Mouse (Mus musculus) gastrocnemius, adult 18-20 months (tissue): ENCODE data around the gene Jaml. TPM values are rescaled to one million over a fixed set of nuclear protein-coding genes. Genes with fewer than 3 reads are reported as not detected.

Source experiments
- DNase-seq: peaks from one replicate; pipeline ENCODE4 v3.0.0; 2021; ENCODE audit warnings: low spot score
- total RNA-seq, 2 experiments: library from RNA; stranded (reverse); gene quantifications; 2 replicates each; pipeline ENCODE4 v1.2.3; 2021

Jaml gene
- total RNA-seq, 2 experiments from 2014 or later = 0.14 to 0.40 TPM

DNA sequence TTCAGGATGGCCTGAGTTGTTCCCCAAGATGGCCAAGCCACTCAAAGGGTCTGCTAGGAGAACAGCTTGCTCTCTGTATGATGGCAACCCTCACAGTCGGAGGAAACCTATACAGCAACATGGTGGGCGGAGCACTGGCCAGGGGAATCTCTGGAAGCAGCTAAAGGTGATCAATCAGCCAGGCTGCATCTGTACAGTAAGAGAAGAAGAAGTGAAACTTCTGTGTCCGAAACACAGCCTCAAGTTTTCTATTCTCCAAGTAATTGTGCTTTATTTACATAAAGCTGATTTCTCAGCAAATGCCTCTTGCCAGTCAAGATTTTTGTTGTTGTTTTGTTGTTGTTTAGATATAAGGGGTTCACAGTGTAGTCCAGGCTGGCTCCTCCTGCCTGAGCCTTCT, 1.1 kb upstream of the Jaml start:
- no peak for DNase-seq

DNA sequence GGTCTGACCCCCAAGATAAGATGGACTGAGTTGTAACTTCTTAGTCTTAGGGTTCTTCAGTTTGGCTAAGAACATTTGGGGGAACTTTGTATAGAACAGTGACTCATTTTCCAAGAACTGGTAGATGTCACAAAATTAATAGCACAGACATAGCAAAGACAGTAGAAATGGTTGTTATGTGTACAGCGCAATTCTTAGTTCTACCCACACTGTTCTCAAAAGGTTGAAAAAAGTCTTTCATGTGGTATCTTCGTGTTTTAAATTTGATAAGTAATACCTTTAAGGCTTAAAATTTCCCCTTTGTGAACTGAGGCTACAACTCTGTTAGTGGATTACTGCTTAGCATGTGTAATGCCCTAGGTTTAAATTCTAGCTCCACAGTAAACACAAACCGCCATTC, 4.1 kb downstream of the Jaml start:
- no peak for DNase-seq

DNA sequence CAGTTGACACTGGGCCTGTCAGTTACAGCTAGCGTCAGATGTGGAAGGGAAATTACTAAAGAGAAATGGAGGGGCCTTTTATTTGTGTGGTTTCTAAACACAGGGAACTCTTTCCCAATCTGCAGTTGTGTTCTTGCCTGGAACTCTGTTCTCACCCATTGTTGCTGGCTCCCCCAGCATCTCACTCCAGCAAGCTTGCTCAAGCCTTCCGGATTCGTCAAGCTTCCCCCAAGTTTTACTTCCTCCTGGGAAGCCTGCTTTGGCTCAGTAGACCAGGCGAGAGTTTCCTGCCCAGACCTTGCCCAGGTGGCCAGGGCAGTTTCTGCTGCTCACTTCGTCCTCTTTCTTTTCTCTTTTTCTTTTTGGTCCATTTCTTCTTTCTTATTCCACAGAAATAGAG, 5.6 kb downstream of the Jaml start:
- DNase-seq = no peak

DNA sequence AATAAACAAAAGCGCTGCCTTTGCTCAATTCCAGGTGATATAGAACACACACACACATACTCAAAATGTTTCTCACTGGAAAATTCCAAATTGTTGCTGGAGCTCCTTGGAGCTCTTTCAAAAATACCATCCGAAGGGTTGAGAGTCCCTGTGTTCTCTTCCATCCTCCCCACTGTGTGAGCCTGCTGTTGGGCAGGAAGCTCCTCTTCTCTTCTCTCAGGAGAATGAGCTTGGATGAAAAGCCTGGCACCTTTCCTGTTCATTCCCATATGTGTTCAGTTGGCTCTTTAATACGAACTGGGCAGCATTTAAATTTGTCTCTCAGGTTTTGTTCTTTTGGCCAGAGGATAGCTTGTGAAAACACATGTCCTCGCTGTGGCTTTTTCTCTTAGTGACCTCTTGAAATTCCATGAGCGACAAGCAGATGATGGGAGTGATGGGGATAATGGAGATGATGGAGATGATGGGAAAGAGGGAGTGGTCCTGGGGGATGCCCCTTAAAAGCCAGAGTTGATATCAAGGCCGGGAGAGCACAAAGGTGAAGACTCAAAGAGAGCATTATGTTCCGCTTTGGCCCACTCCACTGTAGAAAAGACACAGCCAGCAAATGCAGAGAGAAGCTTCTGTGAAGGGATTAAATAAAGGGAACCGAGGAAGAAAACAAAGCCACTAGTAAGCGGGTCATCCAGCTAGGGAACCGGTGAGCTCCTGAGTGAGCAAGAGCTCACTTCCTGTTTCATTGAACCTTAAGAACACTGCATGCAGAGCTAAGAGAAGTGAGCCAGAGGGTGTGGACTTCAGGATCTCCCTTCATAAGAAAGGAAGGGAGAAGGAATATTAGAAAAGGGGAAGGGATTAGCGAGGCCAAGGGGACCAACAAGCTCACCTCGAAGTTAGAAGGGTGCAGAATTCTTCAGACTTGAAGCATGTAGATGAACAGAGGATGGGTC, 7.0 kb downstream of the Jaml start:
- DNase-seq = no peak

DNA sequence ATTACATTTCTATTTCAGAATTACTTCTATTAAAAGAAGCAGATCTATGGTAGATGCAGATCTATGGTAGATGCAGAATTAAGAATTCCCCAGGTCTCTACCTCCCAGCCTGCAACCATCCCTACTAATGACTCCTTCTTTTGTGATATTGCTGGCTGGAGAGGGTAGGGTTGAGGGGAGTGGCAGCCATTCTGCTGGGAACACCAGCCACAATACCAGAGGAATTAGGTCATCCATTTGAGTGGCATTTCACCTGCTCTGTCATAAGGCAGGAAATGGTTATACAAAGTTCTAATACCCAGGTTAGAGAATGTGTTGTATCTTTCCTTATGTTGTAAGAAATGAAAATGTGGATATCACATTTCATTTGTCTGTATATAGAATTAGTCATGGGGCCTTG, 9.1 kb downstream of the Jaml start:
- no peak for DNase-seq

DNA sequence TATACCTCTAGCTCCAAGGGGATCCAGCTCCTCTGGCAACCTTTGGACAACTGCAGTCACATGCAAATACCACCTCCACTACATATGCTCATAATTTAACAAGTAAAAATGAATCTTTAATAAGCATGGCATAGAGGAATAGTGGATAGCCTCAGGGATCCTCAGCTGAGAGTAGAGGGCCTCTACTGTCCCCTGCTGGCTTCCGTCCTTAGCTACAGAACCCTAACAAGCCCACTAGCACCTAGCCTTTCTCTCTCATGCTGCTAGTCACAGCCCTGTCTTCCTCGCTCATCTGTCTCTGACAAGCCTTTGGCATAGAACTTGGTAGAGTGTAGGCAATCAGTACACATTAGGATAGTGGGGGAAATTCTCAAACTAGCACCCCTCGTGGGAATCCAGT, 11.8 kb downstream of the Jaml start:
- DNase-seq = no peak

DNA sequence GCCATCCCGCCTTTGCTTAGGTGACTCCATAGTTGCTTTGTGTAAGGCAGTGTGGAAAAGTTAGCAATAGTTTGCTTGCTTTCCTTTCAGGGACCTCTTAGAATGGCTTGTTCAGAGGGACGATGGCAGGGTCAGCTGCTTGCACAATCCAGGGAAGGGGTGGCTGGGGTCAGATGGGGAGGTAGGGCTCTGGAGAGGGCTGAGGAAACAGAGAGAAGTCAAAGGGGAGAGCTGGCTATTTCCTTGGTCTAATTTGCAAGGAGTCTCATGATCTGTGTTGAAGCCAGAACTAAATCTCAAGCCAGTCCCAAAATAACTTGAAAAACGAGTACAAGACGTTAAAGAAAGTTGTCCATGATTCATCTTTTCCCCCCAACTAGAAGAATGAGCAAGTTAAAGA, 13.7 kb downstream of the Jaml start:
- peak; percentile 17 for DNase-seq

DNA sequence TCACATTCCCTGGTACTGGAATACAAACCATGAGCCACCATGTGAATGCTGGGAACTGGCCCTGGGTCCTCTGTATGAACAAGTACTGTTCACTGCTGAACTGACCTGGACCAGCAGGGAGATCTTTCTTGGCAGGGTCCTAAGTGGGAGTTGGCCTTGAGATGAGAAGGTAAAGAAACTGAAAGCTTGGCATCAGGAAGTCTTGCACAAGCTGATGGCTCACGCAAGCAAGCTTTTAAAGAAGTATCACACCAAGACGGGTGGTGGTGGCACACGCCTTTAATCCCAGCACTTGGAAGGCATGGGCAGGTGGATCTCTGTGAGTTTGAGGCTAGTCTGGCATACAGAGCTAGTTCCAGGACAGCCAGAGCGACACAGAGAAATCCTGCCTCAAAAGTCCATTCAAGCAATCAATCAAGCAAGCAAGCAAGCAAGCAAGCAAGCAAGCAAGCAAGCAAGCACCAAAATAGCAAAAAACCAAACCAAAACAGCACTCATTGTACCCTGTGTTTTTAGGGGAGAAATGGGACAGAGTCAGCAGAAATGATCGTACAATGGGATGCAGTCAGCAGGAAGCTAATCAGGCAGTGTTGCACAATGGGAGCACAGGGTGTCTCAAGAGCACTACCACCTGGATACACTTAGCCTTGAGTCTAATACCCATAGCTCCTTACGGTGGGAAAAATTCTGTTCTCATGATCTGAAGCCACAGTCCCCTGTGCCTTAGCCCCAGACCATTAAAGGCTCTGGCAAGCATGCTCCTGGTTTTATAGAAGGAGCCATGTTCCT, 16.4 kb downstream of the Jaml start:
- DNase-seq = no peak

DNA sequence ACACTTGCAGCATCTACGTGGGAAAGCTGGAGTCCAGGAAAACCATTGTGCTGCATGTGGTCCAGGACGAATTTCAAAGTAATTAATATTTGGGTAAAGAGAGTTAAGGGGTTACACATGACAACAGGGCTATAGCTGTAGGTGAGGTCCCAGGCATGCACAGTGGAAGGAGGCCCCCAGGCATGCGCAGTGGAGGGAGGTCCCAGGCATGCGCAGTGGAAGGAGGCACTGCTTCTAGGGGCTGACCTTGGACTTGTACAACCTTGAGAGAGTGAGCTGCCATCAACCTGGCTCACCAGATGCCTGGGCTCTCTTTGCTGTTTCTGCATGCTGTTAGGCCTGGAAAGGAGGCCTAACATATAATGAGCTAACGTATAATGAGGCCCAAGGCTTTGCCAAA, 18.9 kb downstream of the Jaml start:
- DNase-seq = no peak

DNA sequence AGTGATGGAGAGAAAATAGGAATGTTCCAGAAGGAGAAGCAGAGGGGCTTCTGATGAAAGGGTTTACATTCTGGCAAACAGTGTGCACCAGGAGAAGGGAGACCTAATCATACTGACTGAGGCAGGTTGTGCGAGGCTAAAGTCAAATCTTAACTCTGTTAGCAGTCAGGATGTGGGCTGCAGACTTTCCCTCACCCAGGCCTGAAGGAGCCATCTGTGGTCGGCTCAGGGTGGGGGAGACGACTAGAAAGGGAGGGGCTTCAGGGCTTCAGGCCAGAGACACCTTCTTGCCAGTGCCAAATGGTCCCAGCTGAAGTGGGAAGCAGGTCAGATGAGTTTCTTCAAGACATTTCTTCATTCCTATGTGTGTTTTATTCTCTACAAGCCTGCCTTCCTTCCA, 19.4 kb downstream of the Jaml start:
- no peak for DNase-seq

DNA sequence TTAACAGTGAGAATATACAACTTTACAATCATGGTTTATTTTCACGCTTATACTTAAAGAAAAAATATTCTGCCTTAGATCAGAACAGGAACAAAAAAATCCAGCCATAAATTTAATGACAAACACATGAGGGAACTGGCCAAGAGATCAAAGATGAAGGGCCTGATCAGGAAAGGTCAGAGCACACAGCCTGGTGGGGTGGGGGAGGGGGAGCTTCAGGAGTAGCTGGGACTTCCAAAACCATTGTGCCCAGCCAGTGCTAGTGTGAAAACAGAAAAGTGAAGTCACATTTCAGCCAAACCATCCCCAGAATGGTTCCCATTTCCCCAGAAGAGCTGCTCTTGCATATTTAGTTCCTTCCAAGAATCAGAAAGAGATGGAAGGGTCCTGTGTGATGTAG, 23.5 kb downstream of the Jaml start:
- DNase-seq = no peak

DNA sequence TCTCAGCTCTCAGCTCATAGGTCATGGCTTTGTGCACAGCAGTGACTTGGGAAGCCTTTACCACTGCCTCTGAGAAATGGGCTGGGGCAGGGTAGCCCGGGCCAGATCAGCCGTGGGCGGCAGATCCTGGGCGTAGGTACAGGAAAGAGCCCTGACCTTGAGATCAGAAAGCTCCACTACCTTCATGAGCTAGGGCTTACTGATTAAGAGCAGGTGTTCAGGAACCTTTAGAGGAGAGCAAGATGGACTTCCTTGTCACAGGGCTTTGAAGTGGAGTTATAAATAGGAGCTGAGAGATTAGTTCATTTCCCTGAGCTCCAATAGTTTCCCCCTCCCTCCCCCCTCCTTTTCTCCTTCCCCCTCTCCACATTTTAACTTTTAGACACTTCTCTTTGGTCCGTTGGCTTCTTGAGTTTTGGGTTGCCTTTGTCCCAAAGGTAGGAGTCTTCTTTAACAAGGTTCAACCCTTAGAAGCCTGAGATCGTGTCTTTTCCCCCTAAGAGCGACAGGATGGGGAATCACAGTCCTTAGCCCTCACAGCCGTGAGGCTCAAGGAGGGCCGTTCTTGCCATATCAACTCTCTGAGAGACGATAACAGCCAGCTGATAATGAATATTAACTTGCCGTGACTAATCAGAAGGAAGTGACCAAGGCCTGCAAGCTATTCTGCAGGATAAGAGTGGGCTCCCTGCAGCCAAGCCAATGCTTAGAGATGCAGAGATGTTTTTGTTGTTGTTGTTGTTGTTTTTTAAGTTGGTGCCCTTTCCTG, 24.4 kb downstream of the Jaml start:
- no peak for DNase-seq

DNA sequence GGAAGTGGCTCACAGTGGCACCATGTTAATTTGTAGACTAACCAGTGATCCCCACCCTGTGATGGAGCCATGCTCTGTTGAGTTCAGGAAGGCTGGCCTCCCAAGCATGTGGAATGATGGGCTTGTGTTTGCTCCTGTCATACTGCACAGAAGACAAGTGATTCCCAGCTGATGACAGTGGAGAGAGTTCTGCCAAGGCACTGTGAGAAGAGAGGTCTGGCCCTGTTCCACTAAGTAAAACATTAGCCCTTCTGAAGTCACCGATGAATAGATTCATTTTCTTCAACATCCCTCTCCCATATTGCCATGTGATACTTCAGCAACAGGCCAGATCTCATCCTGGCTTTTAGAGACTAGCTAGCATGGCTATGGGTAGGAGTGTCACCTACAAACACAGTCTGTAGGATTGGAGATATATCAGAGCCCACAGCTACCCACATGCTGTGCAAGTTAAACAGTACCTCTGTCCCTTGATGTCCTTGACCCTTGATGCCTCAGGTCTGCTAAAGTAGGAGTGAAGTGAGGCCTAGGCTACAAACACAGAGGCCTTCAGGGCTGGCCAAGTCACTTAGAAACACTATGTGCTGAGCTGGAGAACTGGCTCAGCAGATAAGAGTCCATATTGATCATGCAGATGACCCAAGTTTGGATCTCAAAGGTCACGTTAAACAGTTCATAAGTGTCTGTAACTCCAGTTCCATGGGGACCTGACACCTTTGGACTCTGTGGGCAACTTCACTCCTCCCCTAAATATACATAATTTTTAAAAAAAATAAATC, 26.8 kb downstream of the Jaml start:
- DNase-seq = no peak

DNA sequence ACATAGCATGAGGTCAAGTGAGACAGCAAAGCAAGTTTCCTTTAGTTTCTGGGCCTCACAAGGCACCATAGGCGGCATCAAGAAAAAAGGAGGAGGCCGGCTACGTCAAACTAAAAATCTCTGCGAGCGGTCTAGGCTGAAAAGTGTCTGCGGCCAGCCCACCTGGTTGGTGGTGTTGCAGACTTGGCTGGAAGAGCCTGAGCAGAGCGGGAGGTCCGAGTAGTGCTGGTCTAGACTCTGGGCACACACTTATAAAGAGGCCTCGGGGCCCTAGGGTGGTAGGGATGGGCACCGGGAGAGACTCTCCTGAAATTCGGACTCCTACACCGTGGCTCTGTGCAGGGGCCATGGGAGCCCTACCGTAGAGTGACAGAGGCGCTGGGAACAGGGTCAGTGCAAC, 36.7 kb downstream of the Jaml start:
- DNase-seq = no peak

DNA sequence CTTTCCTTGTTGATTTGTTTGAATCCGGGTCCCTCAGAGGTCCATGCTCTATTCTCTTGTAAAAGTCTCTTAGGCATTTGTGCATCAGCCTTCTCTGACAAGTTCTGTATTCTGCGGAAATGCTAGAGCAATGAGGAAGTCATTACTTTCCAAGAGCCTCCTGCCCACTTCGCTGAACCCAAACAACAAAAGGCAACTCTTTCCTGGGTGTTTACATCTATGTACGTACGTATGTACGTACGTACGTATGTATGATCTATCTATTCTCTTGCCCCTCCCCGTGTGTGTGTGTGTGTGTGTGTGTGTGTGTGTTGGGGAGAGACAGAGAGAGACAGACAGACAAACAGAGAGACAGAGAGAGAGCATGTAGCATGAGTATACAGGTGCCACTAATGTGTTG, 37.8 kb downstream of the Jaml start:
- DNase-seq = no peak

DNA sequence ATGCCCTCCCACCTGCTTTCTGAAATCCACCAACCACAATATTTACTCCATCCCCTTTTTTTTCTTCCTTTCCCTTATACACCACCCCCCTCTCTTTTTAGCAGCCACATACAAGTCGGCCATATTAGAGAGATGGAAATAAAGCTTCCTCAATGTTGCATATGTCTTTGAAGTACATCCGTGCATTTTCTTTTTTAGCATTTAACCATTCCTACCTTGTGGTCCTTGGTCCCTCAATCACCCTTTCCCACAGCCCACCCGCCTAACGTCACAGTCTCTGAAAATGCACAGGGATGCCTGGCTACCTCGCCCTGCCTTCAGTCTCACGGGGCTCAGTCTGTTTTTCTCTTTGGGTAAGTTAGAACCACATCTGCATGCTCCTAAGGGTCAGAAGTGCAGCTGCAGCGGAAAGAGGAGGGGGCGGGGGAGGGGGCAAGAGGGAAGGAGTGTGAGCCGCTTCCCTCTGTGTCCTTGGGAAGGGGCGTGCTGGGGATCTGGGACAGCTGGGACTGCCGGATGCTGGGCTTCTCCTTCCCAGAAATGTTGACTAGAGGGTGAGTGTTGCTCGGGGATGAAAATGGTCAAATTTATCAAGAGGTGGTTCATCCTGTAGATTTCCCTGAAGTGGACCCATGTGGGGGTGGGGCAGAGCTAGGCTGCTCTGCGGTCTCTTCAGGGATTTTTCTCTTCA, 38.9 kb downstream of the Jaml start, which contains the start of gene Scn2b:
Gene Scn2b (plus strand): TSS at position 42 of the 691 bp plus-strand sequence.
- no peak for DNase-seq

DNA sequence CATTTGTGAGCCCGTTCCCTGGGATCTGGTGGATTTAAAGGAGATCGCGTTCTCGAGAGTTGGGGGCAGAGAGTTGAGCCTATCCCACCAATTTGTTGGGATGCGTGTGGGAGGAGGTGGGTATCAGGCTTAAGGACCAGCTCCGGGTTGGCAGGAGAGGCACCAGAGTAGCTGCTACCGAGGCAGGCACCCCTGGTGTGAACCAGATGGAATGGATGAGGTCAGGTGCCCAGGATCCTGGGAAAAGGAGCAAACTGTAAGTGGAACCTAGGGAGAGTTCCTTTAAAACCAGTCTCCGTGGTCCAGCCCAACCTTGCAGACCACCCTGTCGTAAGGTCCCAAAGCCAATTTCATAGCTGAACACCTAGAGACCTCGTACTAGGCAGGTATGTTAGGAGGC, 39.6 kb downstream of the Jaml start:
- no peak for DNase-seq

DNA sequence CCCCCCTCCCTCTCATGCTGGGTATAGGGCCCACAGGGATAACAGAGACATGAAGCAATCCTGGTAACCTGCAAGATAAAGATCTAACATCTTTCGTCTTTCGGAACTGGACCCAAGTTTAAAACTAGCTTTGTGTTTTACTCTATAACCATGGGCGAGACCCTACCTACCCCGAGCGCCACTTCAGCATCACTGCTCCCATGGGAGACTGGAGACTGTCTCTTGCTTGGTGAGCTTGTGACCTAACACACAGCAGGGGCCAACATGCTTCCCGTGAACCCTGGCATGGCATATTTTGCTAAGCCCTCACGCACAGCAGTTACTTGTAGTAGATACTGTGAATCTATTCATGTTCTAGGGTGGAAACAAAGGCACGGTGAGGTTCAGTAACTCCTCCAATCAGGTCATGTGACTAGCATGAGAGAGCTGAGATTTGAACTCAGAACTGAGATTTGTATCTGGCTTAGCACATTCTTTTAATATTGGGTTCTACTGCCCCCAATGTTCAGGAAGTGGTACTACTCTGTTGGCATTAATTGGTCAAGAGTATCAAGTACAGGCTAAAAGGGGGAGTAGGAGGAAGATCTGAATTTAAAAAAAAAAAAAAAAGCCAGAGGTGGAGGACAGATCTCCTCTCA, 40.5 kb downstream of the Jaml start:
- no peak for DNase-seq

DNA sequence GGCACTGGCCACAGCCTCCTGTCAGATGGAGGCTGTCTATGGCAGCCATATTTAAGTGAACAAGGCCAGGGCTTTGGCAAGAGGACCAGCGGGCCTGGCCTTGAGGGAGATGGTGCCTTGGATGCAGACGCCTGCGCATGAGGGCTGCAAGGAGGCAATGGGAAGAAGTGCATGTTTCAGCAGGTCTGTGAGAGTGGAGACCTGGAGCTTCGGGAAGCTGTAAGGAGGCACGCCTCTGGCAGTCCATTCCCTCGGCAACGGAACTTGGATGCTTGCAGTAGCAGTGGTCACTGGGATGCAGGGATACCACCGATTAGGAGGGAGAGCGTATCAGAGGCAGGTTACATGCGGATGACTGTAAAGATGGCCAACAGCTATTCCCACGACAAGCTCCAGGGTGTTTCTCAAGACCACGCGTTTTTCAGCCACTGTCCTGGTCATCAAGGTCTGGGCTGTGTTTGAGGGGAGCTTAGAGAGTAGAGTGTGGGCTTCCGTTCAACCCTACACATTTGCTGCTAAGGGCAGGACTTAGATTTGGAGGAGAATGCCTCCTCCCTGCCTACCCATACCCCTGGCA, 41.1 kb downstream of the Jaml start:
- DNase-seq = no peak

DNA sequence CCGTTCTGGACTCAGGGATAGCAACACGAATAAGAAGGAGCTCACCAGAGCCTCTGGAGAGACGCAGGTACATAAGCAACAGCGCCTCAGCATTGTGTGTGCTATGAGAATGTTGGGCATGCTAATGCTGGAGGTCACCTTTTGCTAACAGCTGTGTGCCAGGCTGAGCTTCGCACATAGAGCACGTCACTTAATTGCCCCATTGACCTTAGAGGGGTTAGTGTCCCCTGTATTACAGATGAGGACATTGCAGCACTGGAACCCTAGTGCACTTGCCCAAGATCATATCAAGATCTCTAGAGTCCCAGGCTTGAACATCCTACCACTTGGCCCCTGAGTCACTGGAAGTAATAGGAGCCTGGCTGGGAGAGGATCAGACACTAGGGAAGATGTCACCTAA, 41.6 kb downstream of the Jaml start:
- DNase-seq = no peak
